Mouse (Mus musculus) liver, embryonic 14.5 days (tissue): ENCODE data around the gene Gpr4.

Experiments
- CTCF ChIP-seq: IDR thresholded peaks from 2 replicates; pipeline ENCODE4 v1.5.1; 2016; ENCODE audit warnings: antibody characterized with exemption, low read depth, control low read depth
- EP300 ChIP-seq: IDR thresholded peaks from 2 replicates; pipeline ENCODE4 v1.6.1; 2016; ENCODE audit warnings: antibody characterized with exemption, low read depth

DNA sequence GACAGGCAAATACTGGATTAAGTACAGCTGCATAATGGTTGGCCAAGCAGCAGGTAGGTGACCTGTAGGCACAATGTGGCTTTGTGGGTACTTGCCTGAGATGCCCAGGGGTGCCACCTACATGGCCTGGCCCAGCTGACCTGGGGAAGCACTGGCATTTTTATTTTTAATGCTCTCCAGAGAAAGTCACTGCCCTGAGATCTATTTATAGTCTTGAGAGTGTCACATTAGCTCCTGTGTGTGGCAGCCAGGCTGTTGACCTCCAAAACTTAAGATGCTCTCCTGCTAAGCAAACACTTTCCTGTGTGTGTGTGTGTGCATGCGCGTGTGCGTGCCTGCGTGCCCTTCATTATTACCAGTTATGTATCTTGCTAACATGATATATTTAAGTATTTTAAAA lies 26.0 kb downstream of the Gpr4 start:
- no peak for TF ChIP-seq CTCF
- no peak for TF ChIP-seq EP300
